Mouse (Mus musculus): ENCODE results near the gene Adat1. TPM values are rescaled to one million over a fixed set of nuclear protein-coding genes. Genes with fewer than 3 reads are reported as not detected.
"Not testable (repeated sequence)": the region's sequence is repeated elsewhere in the genome, so short reads cannot be mapped to it uniquely, and the experiment has no call there.

The Adat1 gene
- polyA plus RNA-seq, 1 experiment from 2014 or later = 8.9 TPM

DNA sequence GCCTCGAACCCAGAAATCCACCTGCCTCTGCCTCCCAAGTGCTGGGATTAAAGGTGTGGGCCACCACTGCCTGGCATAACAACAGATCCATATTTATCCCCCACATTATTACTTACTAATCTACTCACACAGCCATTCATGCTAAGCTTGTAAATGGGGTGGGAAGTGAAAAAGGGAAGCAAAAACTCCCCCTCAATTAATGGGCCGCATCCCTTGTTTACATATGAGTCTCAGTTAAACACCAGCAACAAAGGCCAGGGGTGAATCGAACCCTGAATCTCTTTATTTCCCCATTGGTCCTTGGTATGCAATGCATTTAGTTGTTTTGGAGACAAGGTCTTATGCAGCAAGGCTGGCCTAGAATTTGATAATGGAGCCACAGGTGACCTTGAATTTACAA, 41.3 kb downstream of the Adat1 start:
- WGBS = 89% methylated on average over 3 of the region's 3 CpGs

DNA sequence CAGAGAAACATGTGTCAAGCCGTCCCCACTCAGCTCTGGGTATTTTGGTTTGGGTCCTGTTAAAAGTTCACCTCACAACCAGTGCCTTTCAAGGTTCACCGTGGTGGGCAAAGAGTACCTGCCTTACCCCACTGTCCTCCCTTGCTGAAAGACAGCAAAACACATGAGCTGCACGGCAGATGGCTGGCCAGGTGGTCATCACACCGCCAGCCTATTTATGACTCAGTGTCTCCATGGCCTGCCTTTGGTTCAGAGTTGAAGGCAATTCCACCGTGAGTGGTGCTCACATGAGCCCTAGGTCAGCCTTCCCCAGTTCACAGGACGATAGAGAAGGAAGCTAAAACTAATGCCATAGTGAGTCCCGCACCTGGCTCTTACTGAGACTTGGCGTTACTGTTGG, 44.1 kb downstream of the Adat1 start:
- no peak overlapping the region for H3K4me3 ChIP-seq
- no peaks in the 10 kb centered on the region for H3K4me1 ChIP-seq
- 89% methylated on average over 8 of the region's 8 CpGs for WGBS
- H3K27me3 ChIP-seq (replicated peaks) = no peaks in the 10 kb centered on the region
- no peaks in the 10 kb centered on the region for H3K9me3 ChIP-seq
- no peak overlapping the region for H3K27ac ChIP-seq
- H3K4me2 ChIP-seq = no peak overlapping the region
- no peak overlapping the region for H3K9ac ChIP-seq
- ATAC-seq (replicated peaks) = no peak
- H3K36me3 ChIP-seq (replicated peaks) = peaks cover 34% of the 10 kb centered on the region

More for the DNA sequence above, 41.3 kb downstream of the Adat1 start:
- no peak overlapping the region for H3K9ac ChIP-seq
- no peaks in the 10 kb centered on the region for H3K27me3 ChIP-seq (replicated peaks)
- H3K27ac ChIP-seq = no peak overlapping the region
- H3K4me3 ChIP-seq = no peak overlapping the region
- ATAC-seq (replicated peaks) = no peak
- no peaks in the 10 kb centered on the region for H3K4me1 ChIP-seq
- H3K4me2 ChIP-seq = no peak overlapping the region
- H3K9me3 ChIP-seq = no peaks in the 10 kb centered on the region
- H3K36me3 ChIP-seq (replicated peaks) = peaks cover 31% of the 10 kb centered on the region

DNA sequence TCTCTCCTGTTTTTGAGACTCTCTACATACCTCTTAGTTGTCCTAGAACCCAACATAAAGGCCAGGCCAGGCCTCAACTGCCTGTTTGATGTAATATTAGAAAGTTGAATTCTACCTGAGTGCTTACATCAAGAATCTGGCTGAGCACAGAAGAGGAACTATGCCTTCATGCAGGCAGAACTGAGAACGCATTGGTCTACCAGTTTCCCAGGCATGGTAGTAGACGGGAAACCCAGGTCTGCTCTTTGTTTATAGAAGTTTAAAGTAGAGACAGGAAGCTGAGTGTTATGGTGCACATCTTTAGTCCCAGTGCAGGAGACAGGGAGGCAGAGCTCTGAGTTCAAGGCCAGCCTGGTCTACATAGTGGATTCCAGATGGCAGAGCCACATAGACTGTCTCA, 45.0 kb downstream of the Adat1 start:
- Histone ChIP-seq H3K4me2 (no peak overlapping the region), H3K27me3 (replicated peaks) (no peaks in the 10 kb centered on the region), H3K4me3 (no peak overlapping the region), H3K9me3 (no peaks in the 10 kb centered on the region), H3K27ac (no peak overlapping the region), H3K9ac (no peak overlapping the region), H3K36me3 (replicated peaks) (peaks cover 31% of the 10 kb centered on the region), H3K4me1 (peaks cover 4% of the 10 kb centered on the region)
- 96% methylated on average over 2 of the region's 2 CpGs for WGBS
- ATAC-seq (replicated peaks) = no peak

DNA sequence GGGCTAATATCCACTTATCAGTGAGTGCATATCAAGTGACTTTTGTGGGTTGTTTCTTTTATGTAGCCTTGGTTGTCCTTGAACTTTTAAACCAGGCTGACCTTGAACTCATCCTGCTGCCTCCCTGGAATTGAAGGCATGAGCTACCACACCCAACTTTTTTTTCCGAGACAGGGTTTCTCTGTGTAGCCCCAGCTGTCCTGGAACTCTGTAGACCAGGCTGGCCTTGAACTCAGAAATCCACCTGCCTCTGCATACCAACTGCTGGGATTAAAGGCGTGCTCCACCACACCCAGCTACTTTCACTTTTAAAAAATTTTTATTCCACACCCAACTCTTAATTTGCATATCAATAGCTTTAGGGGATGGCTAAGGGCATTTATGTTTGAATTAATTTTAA, 48.6 kb downstream of the Adat1 start:
- peaks cover 27% of the 10 kb centered on the region for H3K36me3 ChIP-seq (replicated peaks)
- ATAC-seq (replicated peaks) = no peak
- 88% methylated on average over 2 of the region's 2 CpGs for WGBS

DNA sequence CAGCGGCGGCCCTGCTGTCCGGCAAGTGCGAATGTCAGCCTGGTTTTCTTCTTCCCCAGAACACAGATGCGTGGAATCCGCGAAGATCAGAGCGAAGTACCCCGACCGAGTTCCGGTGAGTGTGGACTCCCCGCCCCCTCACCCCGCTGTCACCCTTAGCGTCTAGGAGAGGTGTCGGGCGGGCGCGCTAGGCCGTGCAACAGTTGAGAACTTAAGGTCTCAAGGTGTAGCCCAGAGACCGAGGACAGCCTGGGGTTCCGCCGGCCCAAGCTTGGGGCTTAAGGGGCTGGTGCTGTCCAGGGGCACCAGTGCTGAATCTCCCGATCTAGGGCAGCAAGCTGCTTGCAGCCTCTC, 51.0 kb downstream of the Adat1 start:
- peaks cover 20% of the 10 kb centered on the region for H3K36me3 ChIP-seq (replicated peaks)
- H3K4me1 ChIP-seq = peaks cover 22% of the 10 kb centered on the region
- peak; percentile 29 for ATAC-seq (replicated peaks)
- peak overlapping the region; percentile 76 for H3K27ac ChIP-seq
- under 1% methylated on average over 21 of the region's 23 CpGs for WGBS
- H3K9ac ChIP-seq = peak overlapping the region; percentile 77
- no peaks in the 10 kb centered on the region for H3K27me3 ChIP-seq (replicated peaks)
- H3K4me3 ChIP-seq = peak overlapping the region; percentile 89
- H3K4me2 ChIP-seq = peak overlapping the region; percentile 99
- no peaks in the 10 kb centered on the region for H3K9me3 ChIP-seq

More for the DNA sequence above, 48.6 kb downstream of the Adat1 start:
- Histone ChIP-seq H3K4me2 (no peak overlapping the region), H3K4me1 (peaks cover 22% of the 10 kb centered on the region), H3K27ac (no peak overlapping the region), H3K9ac (no peak overlapping the region), H3K9me3 (no peaks in the 10 kb centered on the region), H3K27me3 (replicated peaks) (no peaks in the 10 kb centered on the region), H3K4me3 (no peak overlapping the region)

DNA sequence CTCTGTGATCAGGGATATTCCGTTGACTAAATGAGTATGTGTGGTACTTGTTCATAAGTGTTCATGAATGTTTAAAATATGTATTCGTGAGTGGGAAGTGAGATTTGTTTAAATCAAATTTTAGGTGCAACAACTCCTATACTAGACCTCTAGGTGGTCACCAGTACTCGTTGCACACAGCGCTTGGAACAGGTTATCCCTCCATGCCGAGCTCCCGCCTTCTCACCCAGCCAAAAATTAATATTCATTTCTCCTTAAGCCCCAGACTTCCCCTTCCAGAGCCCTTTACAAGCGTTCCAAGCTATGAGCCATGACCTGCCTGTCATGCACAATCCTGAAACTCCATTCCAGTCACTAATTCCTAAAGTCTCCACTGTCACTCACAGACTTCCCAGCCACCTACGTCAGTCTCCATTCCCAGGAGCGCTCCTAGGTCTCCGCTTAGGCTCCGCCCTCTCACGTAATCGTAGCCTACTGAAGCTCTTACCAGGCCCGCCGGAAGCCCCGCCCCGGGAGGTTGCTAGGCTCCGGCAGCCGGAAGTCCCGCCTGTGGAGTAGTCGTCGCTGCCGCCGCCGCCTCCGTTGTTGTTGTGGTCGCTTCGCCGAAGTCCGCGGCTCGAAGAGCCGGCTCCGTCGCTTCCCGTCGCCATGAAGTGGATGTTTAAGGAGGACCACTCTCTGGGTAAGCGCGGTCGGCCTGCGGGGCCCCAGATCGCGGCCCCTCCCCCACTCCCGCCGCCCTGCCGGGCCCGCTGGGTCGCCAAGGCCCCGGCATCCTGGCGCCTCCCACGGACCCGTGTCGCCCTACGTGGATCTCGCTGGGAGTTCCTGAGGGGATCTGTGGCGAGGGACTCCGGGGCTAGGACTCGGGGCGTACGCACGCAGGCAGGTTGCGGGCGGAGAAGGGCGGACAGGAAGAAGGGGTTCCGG, 51.7 kb downstream of the Adat1 start, which contains the start of gene Gabarapl2:
Gabarapl2 (plus strand) TSS at position 533 of the 930 bp plus-strand sequence.
- Histone ChIP-seq H3K9ac (peak within 1 kb of the TSS; percentile 77), H3K4me2 (peak within 1 kb of the TSS; percentile 99), H3K4me1 (peaks cover 22% of the 10 kb centered on the region), H3K9me3 (no peaks in the 10 kb centered on the region), H3K36me3 (replicated peaks) (peaks cover 19% of the 10 kb centered on the region), H3K4me3 (peak within 1 kb of the TSS; percentile 89), H3K27me3 (replicated peaks) (no peaks in the 10 kb centered on the region), H3K27ac (peak within 1 kb of the TSS; percentile 76)
- peak; percentile 99 for ATAC-seq (replicated peaks)
- WGBS = under 1% methylated on average over 65 of the region's 65 CpGs

DNA sequence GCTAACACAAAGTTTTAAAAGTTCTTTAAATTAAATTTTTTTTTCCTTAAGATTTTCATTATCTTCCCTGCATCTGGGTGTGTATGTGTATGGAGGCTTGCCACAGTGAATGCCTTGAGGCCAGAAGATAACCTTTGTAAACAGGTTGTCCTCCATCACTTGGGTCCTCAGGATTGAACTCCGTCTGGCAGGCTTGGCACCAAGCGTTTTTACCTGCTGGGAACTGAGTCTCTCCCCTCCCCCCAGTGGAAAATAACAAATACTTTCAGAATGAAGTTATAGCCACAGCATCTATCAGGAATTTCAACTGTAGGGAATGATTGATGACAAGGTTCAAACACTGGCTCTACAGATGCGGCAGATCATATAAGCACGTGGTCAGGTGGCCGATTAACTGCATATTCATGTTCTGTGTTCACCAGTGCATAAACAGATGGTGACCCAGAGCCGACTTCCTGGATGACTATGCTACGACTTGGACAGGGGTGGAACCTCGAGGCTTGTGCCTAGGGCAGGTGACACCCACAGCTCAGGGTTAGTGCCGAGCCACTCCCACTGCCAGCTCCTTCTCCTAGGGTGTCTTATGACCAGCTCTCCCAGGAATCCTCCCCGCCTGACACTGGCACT, 52.5 kb downstream of the Adat1 start:
- Histone ChIP-seq H3K9me3 (no peaks in the 10 kb centered on the region), H3K9ac (peak overlapping the region; percentile 43), H3K27me3 (replicated peaks) (no peaks in the 10 kb centered on the region), H3K36me3 (replicated peaks) (peaks cover 13% of the 10 kb centered on the region), H3K4me2 (peak overlapping the region; percentile 99), H3K27ac (peak overlapping the region; percentile 76), H3K4me3 (peak overlapping the region; percentile 89), H3K4me1 (peaks cover 22% of the 10 kb centered on the region)
- whole genome bisulfite sequencing = 7% methylated on average over 10 of the region's 10 CpGs
- ATAC-seq (replicated peaks) = peak; percentile 66

DNA sequence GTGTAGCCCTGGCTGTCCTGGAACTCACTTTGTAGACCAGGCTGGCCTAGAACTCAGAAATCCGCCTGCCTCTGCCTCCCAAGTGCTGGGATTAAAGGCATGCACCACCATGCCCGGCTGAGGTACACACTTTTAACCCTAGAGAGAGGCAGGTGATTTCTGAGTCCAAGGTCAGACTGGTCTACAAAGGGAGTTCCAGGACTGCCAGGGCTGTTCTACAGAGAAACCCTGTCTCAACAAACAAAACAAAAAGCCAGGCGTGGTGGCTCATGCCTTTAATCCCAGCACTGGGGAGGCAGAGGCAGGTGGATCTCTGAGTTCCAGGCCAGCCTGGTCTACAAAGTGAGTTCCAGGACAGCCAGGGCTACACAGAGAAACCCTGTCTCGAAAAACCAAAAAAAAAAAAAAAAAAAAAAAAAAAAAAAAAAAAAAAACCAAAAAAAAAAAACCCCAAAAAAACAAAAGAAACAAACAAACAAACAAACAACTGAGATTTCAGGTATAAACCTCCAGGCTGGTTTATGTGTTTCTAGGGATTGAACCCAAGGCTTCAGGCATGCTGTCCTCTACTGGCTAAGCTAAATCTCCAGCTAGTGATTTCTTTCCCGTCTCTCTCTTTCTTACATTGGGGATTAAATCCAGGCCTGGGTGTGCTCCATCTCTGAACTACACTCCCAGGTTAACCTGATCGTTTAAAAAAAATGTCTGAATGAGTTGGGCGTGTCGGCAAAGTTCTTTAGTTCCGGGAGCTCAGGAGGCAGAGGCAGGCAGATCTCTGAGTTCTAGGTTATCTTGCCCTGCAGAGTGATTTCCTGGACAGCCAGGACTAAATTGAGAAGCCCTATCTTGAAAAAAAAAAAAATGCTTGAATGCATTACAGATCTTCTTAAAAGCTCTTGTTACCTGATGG, 53.8 kb downstream of the Adat1 start:
- H3K9ac ChIP-seq; H3K36me3 ChIP-seq (replicated peaks); H3K27me3 ChIP-seq (replicated peaks); H3K4me2 ChIP-seq; H3K4me3 ChIP-seq; H3K9me3 ChIP-seq; H3K27ac ChIP-seq; ATAC-seq (replicated peaks): not testable (repeated sequence)
- peaks cover 22% of the 10 kb centered on the region for H3K4me1 ChIP-seq
- WGBS = 87% methylated on average over 9 of the region's 9 CpGs

DNA sequence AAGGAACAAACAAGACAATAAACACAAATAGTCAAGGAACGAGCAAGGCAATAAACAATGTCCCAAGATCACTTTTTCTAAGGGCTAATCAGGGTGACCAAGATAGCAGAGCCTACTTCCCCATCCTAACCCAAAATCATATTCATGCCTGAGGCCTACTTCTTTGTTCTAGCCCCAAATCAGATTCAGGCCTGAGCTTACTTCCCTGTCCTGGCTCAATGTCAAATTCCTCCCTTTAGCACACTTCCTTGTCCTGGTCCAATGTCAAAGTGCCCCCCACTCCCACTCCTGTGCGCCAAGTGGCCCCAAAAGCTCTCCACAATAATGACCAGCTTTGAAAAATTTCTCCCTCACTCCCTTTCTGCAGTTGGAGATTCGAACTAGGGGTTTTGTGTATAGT, 54.9 kb downstream of the Adat1 start:
- Histone ChIP-seq H3K36me3 (replicated peaks) (no peaks in the 10 kb centered on the region), H3K4me1 (peaks cover 29% of the 10 kb centered on the region), H3K9me3 (no peaks in the 10 kb centered on the region), H3K4me3 (no peak overlapping the region), H3K27me3 (replicated peaks) (no peaks in the 10 kb centered on the region), H3K4me2 (no peak overlapping the region), H3K9ac (no peak overlapping the region), H3K27ac (no peak overlapping the region)
- 68% methylated on average over 3 of the region's 3 CpGs for WGBS
- no peak for ATAC-seq (replicated peaks)

DNA sequence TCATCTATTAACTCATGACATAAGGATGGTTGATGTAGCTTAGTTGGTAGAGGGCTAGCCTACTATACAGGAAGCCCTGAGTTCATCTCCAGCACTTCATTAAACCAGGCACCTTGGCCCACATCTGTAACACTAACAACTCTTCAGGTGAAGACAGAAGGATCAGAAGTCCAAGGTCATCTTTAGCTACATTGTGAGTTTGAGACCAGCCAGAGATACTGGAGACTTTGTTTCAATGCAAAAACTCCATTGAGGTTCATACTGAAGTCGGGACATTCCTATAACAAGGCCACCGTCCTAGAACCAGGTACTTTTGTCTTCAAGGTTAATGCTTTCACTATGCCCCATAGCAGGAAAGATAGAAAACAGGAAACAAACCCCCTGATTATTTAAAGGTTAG, 57.9 kb downstream of the Adat1 start:
- 0 out of 2 replicates have a peak, but pooled peaks have one; percentile 5 for ATAC-seq (replicated peaks)

DNA sequence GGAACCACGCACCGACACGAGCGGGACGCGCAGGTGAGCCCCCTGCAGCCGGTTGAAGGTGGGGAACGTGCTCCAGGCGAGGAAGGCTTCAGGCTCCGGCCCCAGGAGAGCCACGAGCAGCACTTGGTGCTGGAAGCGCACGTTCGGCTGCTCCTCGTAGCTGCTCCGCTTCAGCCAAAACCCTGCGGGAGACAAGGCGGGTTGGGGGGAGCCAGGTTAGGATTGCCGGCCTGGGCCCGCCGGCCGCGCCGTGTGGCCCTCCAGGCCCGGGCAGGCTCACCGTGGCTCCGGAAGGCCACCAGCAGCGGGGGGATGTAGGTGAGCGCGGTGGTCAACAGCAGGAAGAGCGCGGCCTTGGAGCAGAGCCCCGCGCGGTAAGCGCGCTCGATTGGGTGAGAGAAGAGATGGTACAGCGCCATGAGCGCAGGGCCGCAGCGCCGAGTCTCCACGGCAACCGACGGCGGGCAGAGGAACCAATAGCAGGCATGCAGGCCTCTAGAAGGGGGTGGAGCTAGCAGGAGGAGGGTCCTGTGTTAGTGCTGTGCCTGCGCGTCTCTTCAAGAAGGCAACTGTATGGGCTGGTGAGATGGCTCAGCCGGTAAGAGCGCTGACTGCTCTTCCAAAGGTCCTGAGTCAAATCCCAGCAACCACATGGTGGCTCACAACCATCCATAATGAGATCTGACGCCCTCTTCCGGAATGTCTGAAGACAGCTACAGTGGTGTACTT, 58.6 kb downstream of the Adat1 start, which contains the start of gene Tmem231:
Tmem231 (minus strand) TSS at position 534 of the 729 bp plus-strand sequence.
- no peaks in the 10 kb centered on the region for H3K27me3 ChIP-seq (replicated peaks)
- WGBS = under 1% methylated on average over 53 of the region's 53 CpGs
- H3K36me3 ChIP-seq (replicated peaks) = no peaks in the 10 kb centered on the region
- peak within 1 kb of the TSS; percentile 94 for H3K27ac ChIP-seq
- no peaks in the 10 kb centered on the region for H3K9me3 ChIP-seq
- H3K4me1 ChIP-seq = peaks cover 12% of the 10 kb centered on the region
- H3K9ac ChIP-seq = peak within 1 kb of the TSS; percentile 87
- H3K4me2 ChIP-seq = peak within 1 kb of the TSS; percentile 87
- peak; percentile 100 for ATAC-seq (replicated peaks)
- peak within 1 kb of the TSS; percentile 60 for H3K4me3 ChIP-seq

More for the DNA sequence above, 57.9 kb downstream of the Adat1 start:
- H3K9ac ChIP-seq = no peak overlapping the region
- WGBS = 86% methylated on average over 2 of the region's 2 CpGs
- peak overlapping the region; percentile 87; the same call in 1 of the 2 replicates for H3K4me2 ChIP-seq
- H3K4me1 ChIP-seq = peaks cover 12% of the 10 kb centered on the region
- no peaks in the 10 kb centered on the region for H3K9me3 ChIP-seq
- H3K36me3 ChIP-seq (replicated peaks) = no peaks in the 10 kb centered on the region
- no peaks in the 10 kb centered on the region for H3K27me3 ChIP-seq (replicated peaks)
- peak overlapping the region; percentile 94; the same call in 1 of the 2 replicates for H3K27ac ChIP-seq
- no peak overlapping the region for H3K4me3 ChIP-seq
